Mouse (Mus musculus): ENCODE measurements around the gene 4930556J24Rik.

- no peak for TF ChIP-seq CTCF (IDR thresholded peaks at IDR 0.05; ENCODE audit: insufficient read depth, low read length)
- TF ChIP-seq POLR2A (IDR thresholded peaks at IDR 0.05; ENCODE audit: borderline replicate concordance, extremely low read depth, low read depth, low read length): no peak
Measured at GRCm38 (mm10) chr11:3981536-3981935, 5.0 kb upstream of the 4930556J24Rik start.
